Mouse (Mus musculus): ENCODE measurements at regions not wholly inside any gene's neighbourhood (a gene's known extent, or its start where the extent isn't known, plus 50 kb on each side); places are given as distances from the start of the nearest gene placed in this dataset.

- no peak for DNase-seq (ENCODE audit: low spot score in 2 of 2)
Measured at GRCm38 (mm10) chr15:36719241-36719640, 288.3 kb downstream of the Zfp706 start.

DNA sequence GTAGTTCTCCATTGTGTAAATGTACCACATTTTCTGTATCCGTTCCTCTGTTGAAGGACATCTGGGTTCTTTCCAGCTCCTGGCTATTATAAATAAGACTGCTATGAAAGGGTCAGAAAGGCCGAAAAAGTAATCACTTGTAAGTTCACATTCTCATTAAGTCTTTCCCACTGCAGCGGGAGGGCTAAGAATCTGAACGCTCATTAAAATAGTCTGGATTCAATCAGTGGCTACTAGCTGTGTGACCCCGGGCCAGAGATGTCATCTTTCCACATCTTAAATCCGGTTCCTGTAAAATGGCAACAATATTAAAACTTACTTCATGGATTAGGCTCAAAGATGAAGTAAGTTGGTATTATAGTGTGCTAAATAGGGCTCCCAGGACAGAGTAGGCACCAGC lies 289.7 kb downstream of the Zfp706 start:
- no peak for DNase-seq (ENCODE audit: low spot score in 2 of 2)

GRCm38 (mm10) chr15:36716686-36717038 lies 290.9 kb downstream of the Zfp706 start:
- no peak for DNase-seq (ENCODE audit: low spot score in 2 of 2)

GRCm38 (mm10) chr15:36715745-36716685 lies 291.6 kb downstream of the Zfp706 start:
- DNase-seq (ENCODE audit: low spot score in 2 of 2): peak in 1 of 2 experiments; percentile 67

DNA sequence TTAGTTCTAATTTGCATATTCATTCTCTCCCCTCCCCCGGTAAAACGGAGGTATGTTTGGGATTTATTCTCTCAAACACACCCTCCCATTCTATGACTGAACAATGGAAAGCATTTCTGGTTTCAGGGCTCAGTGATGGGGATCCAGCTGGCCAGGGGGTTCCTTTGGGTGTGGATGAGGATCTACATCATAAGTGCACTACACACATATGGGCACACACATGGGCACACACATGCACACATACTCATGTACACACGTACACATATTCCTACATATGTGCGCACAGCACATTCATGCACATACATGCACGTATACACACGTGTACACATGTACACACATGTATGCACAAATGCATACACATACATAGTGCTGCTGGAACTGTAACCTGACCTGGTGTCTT lies 292.4 kb downstream of the Zfp706 start:
- DNase-seq (ENCODE audit: low spot score in 2 of 2): no peak

- no peak for DNase-seq (ENCODE audit: low spot score in 2 of 2)
Measured at GRCm38 (mm10) chr15:36709788-36710187, 297.8 kb downstream of the Zfp706 start.

GRCm38 (mm10) chr15:36708471-36708870 lies 299.1 kb downstream of the Zfp706 start:
- DNase-seq (ENCODE audit: low spot score in 2 of 2): peak; percentile 80 to 85

GRCm38 (mm10) chr15:36705990-36706389 lies 301.6 kb downstream of the Zfp706 start:
- peak; percentile 40 to 58 for DNase-seq (ENCODE audit: low spot score in 2 of 2)

DNA sequence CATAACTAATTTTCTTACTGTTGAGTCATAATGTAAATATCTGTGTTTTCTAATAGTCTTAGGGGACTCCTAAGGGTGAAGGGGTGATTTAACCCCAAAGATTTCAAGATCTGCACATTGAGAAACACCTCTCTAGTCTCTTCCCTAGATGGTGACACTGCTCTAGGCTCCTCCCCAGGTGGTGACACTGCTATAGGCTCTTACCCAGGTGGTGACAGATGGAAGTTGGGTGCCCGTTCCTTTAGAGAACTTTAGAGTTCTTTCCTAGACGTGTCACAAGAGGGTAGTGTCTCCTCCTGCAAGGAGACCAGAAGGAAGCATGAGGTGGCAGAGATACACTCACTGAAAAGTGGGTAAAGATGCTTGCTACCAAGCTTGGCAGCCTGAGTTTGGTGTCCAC lies 302.2 kb downstream of the Zfp706 start:
- DNase-seq (ENCODE audit: low spot score in 2 of 2): no peak

GRCm38 (mm10) chr15:36701846-36702245 lies 305.7 kb downstream of the Zfp706 start:
- no peak for DNase-seq (ENCODE audit: low spot score in 2 of 2)

DNA sequence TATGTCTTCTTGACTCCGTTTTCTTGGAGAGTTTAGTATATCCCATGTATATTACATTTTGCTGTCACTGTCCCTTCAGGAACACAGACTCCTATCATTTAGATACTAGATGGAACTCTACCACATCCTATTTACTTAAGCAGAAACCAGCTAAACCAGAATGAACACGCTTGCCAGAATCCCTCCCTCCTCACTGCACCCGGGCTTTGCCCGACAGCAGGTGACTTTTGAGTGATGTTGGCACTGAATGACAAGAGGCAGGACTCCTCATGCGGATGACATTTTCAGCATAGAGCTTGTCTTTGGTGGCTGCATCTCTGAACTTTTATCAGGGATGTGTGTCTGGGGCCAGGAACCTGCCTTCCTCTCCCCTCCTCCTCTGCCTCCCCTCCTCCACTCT lies 307.4 kb downstream of the Zfp706 start:
- DNase-seq (ENCODE audit: low spot score in 2 of 2): no peak

- no peak for DNase-seq (ENCODE audit: low spot score in 2 of 2)
Measured at GRCm38 (mm10) chr15:36695199-36696129, 312.1 kb downstream of the Zfp706 start.

DNA sequence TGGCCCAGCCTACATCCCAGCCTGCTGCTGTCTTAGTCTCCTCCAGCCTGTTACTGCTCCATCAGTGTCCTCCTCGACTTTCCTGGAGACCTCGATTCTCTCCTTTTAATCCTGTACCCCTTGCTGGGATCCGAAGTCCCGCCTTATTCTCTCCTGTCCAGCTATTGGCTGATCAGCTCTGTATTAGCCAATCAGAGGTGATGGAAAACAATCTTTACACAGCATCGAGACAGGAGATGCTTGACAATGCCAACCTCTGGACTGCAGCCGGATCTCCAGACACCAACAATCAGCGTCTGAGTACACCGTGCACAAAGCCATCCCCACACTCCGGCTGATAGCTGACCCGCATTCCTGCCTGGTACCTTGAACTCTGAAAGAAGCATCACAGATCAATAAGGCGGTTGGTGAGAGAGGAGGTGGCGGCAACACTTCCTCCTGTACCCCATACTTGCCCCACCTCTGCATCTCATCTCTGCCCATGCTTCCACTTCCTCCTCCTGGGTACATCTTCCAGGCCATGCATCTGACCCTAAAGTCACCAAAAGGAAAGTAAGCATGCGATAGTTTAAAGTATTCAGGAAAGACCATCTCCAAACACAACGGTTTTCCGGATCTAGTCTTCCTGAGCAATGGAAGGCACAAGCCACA lies 316.4 kb downstream of the Zfp706 start:
- DNase-seq (ENCODE audit: low spot score in 2 of 2): no peak

- DNase-seq (ENCODE audit: low spot score in 2 of 2): no peak
Measured at GRCm38 (mm10) chr15:36689881-36690280, 317.7 kb downstream of the Zfp706 start.

DNA sequence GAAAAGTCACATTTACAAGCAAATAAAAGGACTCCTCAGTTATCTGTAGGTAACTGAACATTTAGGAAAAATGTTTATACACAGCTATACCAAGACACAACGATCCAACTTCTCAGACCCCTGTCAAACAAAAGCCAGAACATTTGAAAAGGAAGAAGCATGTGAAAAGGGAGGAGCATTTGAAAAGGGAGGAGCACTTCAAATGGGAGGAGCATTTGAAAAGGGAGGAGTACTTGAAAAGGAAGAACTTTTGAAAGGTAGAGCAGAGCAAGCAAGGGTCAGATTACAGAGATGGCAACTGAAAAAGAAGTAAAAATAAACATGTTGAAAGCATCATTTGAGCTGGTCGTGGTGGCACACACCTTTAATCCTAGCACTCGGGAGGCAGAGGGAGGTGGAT lies 318.3 kb downstream of the Zfp706 start:
- DNase-seq (ENCODE audit: low spot score in 2 of 2): no peak

DNA sequence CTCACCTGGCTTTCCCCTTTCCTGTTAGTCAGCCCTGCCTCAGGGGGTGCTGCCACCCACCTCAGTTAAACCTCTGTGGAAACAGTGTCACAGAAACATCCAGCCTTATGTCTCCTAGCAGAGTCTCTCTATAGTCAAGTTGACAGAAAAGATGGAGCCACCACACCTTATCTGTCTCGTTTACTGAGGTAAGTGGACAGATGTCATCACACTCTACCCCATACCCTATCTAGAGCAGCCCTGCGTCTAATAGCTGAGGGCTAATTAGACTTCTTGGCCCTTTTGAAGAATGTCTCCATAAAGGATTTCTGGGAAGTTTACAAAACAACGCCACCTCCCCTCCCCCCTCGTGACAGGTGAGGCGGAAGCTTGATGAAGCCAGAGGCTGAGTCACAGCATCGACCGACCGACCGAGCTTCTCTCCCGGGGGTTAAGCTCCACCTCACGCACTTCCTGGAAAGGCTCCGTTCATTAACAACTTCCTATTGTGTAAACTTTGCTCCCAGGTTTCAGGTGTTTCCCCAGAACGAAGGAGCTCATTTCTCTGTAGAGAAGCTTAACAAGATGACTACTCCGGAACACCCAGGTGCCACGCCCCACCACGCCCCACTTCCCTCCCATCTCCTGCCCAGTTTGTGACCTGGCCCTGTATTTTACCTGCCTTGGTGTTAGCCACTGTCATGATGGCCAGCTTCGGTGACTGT lies 319.4 kb downstream of the Zfp706 start:
- DNase-seq (ENCODE audit: low spot score in 2 of 2): peak; percentile 22 to 30

- no peak for DNase-seq (ENCODE audit: low spot score in 2 of 2)
Measured at GRCm38 (mm10) chr15:36684684-36685083, 322.9 kb downstream of the Zfp706 start.

DNA sequence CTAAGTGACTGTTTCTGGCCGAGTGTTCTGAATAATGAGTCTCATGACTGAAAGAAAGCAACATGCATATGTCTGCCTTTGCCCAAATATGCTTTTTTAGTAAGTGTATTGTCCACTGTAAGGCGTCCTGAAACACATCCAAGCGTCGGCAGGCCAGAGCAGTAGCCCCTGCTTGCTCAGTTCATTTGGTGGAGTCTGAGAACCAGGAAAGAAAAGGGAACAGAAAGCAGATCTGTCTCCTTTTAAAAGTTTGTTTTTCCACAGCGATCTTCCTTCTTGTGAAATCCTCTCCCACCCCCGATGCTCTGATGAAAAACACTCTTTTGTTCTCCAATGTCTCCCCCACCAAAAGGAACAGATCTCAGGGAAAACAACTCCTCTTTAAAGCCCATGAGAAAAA lies 324.7 kb downstream of the Zfp706 start:
- DNase-seq (ENCODE audit: low spot score in 2 of 2): no peak

DNA sequence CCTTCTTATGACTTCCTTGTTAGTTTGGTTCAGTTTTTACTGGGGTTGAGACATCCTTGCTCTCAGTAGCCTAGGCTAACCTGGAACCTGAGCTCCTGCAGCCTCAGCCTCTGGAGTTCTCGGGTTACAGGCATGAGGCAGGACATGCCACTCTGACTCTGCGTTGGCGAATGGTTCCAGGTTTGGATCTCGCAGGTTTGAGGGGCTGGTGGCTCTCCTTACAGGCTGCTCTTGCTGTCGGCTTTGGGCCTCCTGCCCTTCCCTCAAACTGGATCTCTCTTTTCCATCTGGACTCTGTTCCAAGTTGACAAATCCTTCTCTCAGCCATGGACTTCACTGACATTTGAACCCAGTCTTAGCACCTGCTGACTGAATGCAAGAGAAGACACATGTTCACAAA lies 325.4 kb downstream of the Zfp706 start:
- DNase-seq (ENCODE audit: low spot score in 2 of 2): no peak

GRCm38 (mm10) chr15:36680361-36681140 lies 327.0 kb downstream of the Zfp706 start:
- no peak for DNase-seq (ENCODE audit: low spot score in 2 of 2)

DNA sequence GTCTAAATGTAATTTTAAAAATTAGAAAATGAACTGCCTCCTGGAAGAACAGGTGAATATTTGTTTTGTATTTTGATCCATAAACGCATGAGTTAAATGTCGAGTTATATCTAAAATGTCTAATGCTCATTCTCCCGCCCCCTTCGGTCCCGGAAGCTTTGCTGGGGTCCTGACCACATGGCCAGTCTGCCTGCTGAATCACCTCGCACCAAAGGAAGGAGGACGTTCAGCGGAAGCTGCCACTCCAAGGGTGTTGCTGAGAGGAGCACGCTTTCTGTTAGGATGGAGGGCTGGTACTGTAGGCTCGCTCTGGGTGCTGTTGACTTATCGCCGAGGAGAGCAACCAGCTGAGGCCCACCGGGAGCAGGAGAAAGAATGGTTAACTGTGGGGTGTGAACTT lies 328.0 kb downstream of the Zfp706 start:
- DNase-seq (ENCODE audit: low spot score in 2 of 2): no peak
